Mouse (Mus musculus) testis, adult 2 months (tissue): ENCODE measurements around the gene Tmprss13.

Source experiments
- CTCF ChIP-seq: fragments of 200-500 bp; IDR thresholded peaks from 2 replicates; pipeline ENCODE4 v1.5.1; 2012; ENCODE audit warnings: low read depth, mild to moderate bottlenecking, inconsistent platforms, low read length, moderate library complexity; ENCODE audit not compliant: control insufficient read depth, insufficient read depth, insufficient replicate concordance
- POLR2A ChIP-seq: fragments of 200-500 bp; IDR thresholded peaks from 2 replicates; pipeline ENCODE4 v1.6.1; 2012; ENCODE audit warnings: low read depth, mild to moderate bottlenecking, inconsistent platforms, low read length, moderate library complexity; ENCODE audit not compliant: control insufficient read depth

GRCm38 (mm10) chr9:45349181-45349580 lies 30.3 kb downstream of the Tmprss13 start:
- no peak for TF ChIP-seq CTCF
- TF ChIP-seq POLR2A, result no peak
